Mouse (Mus musculus) bone marrow, adult 2 months (tissue): ENCODE measurements around the gene Lsm6.
"Not testable (repeated sequence)": the region's sequence is repeated elsewhere in the genome, so short reads cannot be mapped to it uniquely, and the experiment has no call there.

Source experiments
- CTCF ChIP-seq: fragments of 200-500 bp; IDR thresholded peaks from 2 replicates; pipeline ENCODE4 v1.5.1; 2011; ENCODE audit warnings: low read length, control low read depth; ENCODE audit not compliant: control insufficient read depth, insufficient read depth
- POLR2A ChIP-seq: fragments of 200-500 bp; IDR thresholded peaks from 2 replicates; pipeline ENCODE4 v1.6.1; 2011; ENCODE audit warnings: low read depth, mild to moderate bottlenecking, control low read depth, low read length, borderline replicate concordance; ENCODE audit not compliant: control insufficient read depth

GRCm38 (mm10) chr8:78819973-78820372, 967 bp downstream of the Lsm6 start:
- TF ChIP-seq CTCF, POLR2A: not testable (repeated sequence)
